Mouse (Mus musculus): ENCODE results near the gene Lef1. TPM values are rescaled to one million over a fixed set of nuclear protein-coding genes. Genes with fewer than 3 reads are reported as not detected.

Lef1 gene
- 2.4 and 2.8 TPM in 2 replicates for polyA plus RNA-seq (2012)

DNA sequence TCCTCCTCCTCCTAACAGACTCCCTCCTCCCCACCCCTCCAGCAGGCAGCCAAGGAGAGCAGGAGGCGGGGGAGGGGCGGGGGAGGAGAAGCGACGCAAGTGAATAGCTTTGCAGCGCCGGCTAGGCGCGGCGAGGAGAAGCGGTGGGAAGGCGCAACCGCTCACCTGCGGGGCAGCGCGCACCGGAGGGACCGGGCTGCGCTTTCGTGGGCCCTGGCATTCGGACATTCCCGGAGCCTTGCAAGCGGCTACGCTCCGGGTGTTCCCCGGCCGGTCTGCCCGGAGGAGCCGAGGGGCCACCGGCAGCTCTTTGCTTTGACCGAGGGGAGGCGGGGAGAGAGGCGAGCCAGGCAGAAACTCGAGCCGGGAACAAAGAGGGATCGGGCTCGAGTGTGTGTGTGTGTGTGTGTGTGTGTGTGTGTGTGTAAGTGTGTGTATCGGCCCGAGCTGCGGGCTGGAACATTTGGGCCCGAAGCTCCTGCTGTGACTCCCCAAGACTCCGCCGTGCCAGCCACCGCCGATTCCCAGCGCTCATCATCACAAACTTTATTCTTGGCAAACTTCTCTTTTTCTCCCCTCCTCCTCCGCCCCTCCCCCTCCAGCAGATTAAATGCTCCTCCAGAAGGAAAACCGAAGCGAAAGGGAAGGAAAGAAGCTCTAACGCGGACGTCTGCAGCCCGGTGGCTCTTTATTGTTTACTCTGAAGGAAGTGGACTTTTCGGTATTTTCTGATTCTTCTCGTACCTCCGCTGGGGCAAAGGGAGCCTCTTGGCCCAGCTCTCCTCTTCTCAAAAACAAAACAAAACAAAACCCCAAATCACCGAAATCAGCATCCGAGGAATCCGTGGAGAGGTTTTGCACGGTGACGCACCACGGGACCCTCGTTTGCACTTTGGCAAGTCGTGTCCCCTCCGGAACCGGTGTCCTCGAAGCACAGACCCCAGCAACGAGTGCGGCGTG is at the start of gene Lef1:
Lef1 (plus strand) TSS at position 281 of the 960 bp plus-strand sequence.

DNA sequence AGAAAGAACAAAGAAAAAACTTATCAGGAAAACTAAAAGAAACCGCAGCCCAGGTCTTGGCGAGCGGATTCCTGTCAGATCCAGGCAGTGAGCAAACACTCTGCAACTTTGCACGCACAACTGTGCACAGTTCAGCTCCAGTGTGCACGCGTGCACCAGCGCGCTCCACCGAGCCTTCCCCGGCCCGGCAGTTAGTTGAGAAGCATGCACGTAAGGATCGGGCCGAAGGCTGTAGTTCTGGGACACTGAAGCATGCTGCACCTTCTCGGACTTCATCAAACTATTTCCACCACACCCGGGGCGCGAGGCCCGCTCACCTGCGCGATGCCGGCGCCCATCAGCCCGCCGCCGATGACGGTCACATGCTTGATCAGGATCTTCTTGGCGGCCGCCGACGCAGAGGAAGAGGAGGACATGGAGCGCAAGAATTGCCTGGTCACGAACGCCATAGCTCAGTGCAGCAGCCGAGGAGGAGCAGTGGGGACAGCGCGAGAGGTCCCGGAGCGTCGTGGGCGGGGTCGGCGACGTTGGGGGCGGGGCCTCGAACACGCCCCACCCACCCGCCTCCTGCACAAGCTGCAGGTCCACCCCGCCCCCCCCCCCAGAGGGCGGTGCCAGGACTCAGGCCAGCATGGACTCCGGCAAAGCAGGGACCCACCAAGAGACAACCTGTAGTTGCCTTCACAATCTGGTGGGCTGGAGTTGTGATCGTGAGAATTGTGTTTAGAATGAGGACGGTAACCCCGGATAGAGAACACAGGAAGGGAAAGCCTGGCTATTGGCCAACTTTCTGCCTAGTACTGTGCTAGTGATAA is 161.5 kb downstream of the Lef1 start, which contains the start of gene Hadh:
Hadh (minus strand) TSS at position 543 of the 815 bp plus-strand sequence.

Other genes starting within 250 kb of the Lef1 start
- 34.0 and 34.9 TPM in 2 replicates for gene Hadh, start 161.6 kb downstream of the Lef1 start, polyA plus RNA-seq (2012)
- 0.14 and 0.21 TPM in 2 replicates for gene Cyp2u1, start 192.8 kb downstream of the Lef1 start, polyA plus RNA-seq (2012)

Data from megakaryocyte-erythroid progenitor cell, adult 5 weeks (primary cell).